ENCODE assay signal across 7 mouse cellular contexts in genomic region chr10:77007433-77008108, GRCm38 (mm10). TPM values are rescaled to one million over a fixed set of nuclear protein-coding genes. Genes with fewer than 3 reads are reported as not detected.
A peak's percentile ranks its signal among the peaks of the same experiment; 100 is the strongest.
DNase-seq lines count a peak whose midpoint lies in the region; ATAC-seq and TF ChIP-seq lines count a peak whose summit lies in the region.

No protein-coding gene starts in this region.

- intact Hi-C loops in heart, postnatal 36 days (cut with DNase I): no loop called here

- H3K27ac ChIP-seq in stomach, embryonic 14.5 days (ENCODE audit: low read length): peak overlapping the region; percentile 29; the same call in 1 of the 2 replicates
- H3K27ac ChIP-seq in stomach, postnatal 0 days (replicated peaks): no peak overlapping the region
- H3K27ac ChIP-seq in intestine, embryonic 15.5 days: 0 out of 2 replicates have a peak overlapping the region, but pooled peaks have one; percentile 22

- WGBS in stomach, embryonic 14.5 days: 38% methylated on average over 8 of the region's 8 CpGs
- 42% methylated on average over 8 of the region's 8 CpGs for WGBS in stomach, postnatal 0 days
- WGBS in intestine, embryonic 15.5 days: 40% methylated on average over 8 of the region's 8 CpGs

- no peaks in the 10 kb centered on the region for H3K27me3 ChIP-seq in stomach, embryonic 14.5 days (ENCODE audit: control insufficient read depth, insufficient read depth, low read length)
- H3K27me3 ChIP-seq in stomach, postnatal 0 days (ENCODE audit: control insufficient read depth, insufficient read depth, low read length): no peaks in the 10 kb centered on the region
- no peaks in the 10 kb centered on the region for H3K27me3 ChIP-seq in intestine, embryonic 15.5 days (replicated peaks)

- H3K9ac ChIP-seq in stomach, embryonic 14.5 days (replicated peaks; ENCODE audit: low read depth, low read length): no peak overlapping the region
- H3K9ac ChIP-seq in stomach, postnatal 0 days (ENCODE audit: low read length): no peak overlapping the region
- no peak overlapping the region for H3K9ac ChIP-seq in intestine, embryonic 15.5 days

- no peak for TF ChIP-seq EP300 in stomach, postnatal 0 days (optimal IDR thresholded peaks at IDR 0.05)

- H3K4me2 ChIP-seq in stomach, embryonic 14.5 days (replicated peaks; ENCODE audit: low read depth, low read length): no peak overlapping the region
- no peak overlapping the region; the same call in 1 of the 2 replicates for H3K4me2 ChIP-seq in stomach, postnatal 0 days (replicated peaks; ENCODE audit: low read depth)
- H3K4me2 ChIP-seq in intestine, embryonic 15.5 days (replicated peaks): no peak overlapping the region; the same call in 1 of the 2 replicates

- H3K4me1 ChIP-seq in stomach, embryonic 14.5 days (ENCODE audit: control insufficient read depth, insufficient read depth, low read length): peaks cover 13% of the 10 kb centered on the region; the same call in 1 of the 2 replicates
- no peaks in the 10 kb centered on the region for H3K4me1 ChIP-seq in stomach, postnatal 0 days (replicated peaks; ENCODE audit: control insufficient read depth, insufficient read depth)
- H3K4me1 ChIP-seq in intestine, embryonic 15.5 days (replicated peaks): peaks cover 8% of the 10 kb centered on the region

- TF ChIP-seq CTCF in stomach, postnatal 0 days (IDR thresholded peaks at IDR 0.05; ENCODE audit: low read depth): no peak

- H3K36me3 ChIP-seq in stomach, embryonic 14.5 days (ENCODE audit: control insufficient read depth, insufficient read depth, low read length): no peaks in the 10 kb centered on the region
- H3K36me3 ChIP-seq in stomach, postnatal 0 days (ENCODE audit: control insufficient read depth, insufficient read depth, low read length): no peaks in the 10 kb centered on the region
- H3K36me3 ChIP-seq in intestine, embryonic 15.5 days: no peaks in the 10 kb centered on the region

- DNase-seq in stomach, postnatal 0 days (ENCODE audit: low spot score): no peak
- DNase-seq in urinary bladder, postnatal 25 days (ENCODE audit: low spot score): no peak
- no peak for DNase-seq in heart, postnatal 36 days
- DNase-seq in right cerebral cortex, postnatal 10 days (ENCODE audit: low spot score in 2 of 2): no peak

- H3K9me3 ChIP-seq in stomach, embryonic 14.5 days (ENCODE audit: control insufficient read depth, low read depth, low read length): no peaks in the 10 kb centered on the region
- H3K9me3 ChIP-seq in stomach, postnatal 0 days (ENCODE audit: control insufficient read depth, low read length): no peaks in the 10 kb centered on the region
- no peaks in the 10 kb centered on the region for H3K9me3 ChIP-seq in intestine, embryonic 15.5 days

- no peak overlapping the region for H3K4me3 ChIP-seq in stomach, embryonic 14.5 days (ENCODE audit: low read depth, low read length)
- no peak overlapping the region for H3K4me3 ChIP-seq in stomach, postnatal 0 days (ENCODE audit: low read depth, low read length)
- H3K4me3 ChIP-seq in intestine, embryonic 15.5 days (replicated peaks): no peak overlapping the region

- ATAC-seq in stomach, embryonic 14.5 days (ENCODE audit: insufficient number of reproducible peaks, insufficient read depth, low FRiP score, low read depth): peak; percentile 12; the same call in 1 of the 2 replicates
- no peak; the same call in 1 of the 2 replicates for ATAC-seq in stomach, postnatal 0 days (ENCODE audit: low FRiP score, low TSS enrichment)
- peak; percentile 48 for ATAC-seq in intestine, embryonic 15.5 days
- ATAC-seq in megakaryocyte progenitor cell, adult 5-6 weeks (replicated peaks; ENCODE audit: poor library complexity): peak; percentile 50; the same call in 1 of the 2 replicates

RNA-seq across cellular contexts. Expression of gene Slc19a1, which starts 24.5 kb away (rescaled TPM):
- 30.2 and 35.4 TPM in 2 replicates for polyA plus RNA-seq in stomach, embryonic 14.5 days (2014; fragmentation: Nextera tagmentation; extraction: Ambion mirVana)
- 13.9 and 14.2 TPM in 2 replicates for polyA plus RNA-seq in stomach, postnatal 0 days (2015; fragmentation: Nextera tagmentation; extraction: Ambion mirVana)
- polyA plus RNA-seq in intestine, embryonic 15.5 days (2015; fragmentation: Nextera tagmentation; extraction: Ambion mirVana): 43.1 and 50.9 TPM in 2 replicates
- total RNA-seq in megakaryocyte progenitor cell, adult 5-6 weeks (2015): 23.8 and 25.6 TPM in 2 replicates
- 22.0 and 26.9 TPM in 2 replicates for total RNA-seq in megakaryocyte progenitor cell, adult 5-6 weeks (2017)
- 1 to 10 TPM; 4.1 to 8.8 TPM for total RNA-seq in heart, postnatal 36 days (2021)

RNA-seq across cellular contexts. Expression of gene Pcbp3, which starts 45.9 kb away (rescaled TPM):
- polyA plus RNA-seq in stomach, embryonic 14.5 days (2014; fragmentation: Nextera tagmentation; extraction: Ambion mirVana): 27.3 and 28.2 TPM in 2 replicates
- polyA plus RNA-seq in stomach, postnatal 0 days (2015; fragmentation: Nextera tagmentation; extraction: Ambion mirVana): 15.3 and 18.5 TPM in 2 replicates
- polyA plus RNA-seq in intestine, embryonic 15.5 days (2015; fragmentation: Nextera tagmentation; extraction: Ambion mirVana): 43.5 and 44.1 TPM in 2 replicates
- 5.9 and 10.9 TPM in 2 replicates for total RNA-seq in megakaryocyte progenitor cell, adult 5-6 weeks (2015)
- 6.9 and 7.4 TPM in 2 replicates for total RNA-seq in megakaryocyte progenitor cell, adult 5-6 weeks (2017)
- total RNA-seq in heart, postnatal 36 days (2021): 1 to 10 TPM; 2.4 to 4.9 TPM
